Mouse (Mus musculus): ENCODE data around the gene Thegl. TPM values are rescaled to one million over a fixed set of nuclear protein-coding genes. Genes with fewer than 3 reads are reported as not detected.
"Not testable (repeated sequence)": the region's sequence is repeated elsewhere in the genome, so short reads cannot be mapped to it uniquely, and the experiment has no call there.

Gene Thegl
- not detected in 2 replicates for polyA plus RNA-seq (2012; ENCODE audit: insufficient read depth, low replicate concordance)

DNA sequence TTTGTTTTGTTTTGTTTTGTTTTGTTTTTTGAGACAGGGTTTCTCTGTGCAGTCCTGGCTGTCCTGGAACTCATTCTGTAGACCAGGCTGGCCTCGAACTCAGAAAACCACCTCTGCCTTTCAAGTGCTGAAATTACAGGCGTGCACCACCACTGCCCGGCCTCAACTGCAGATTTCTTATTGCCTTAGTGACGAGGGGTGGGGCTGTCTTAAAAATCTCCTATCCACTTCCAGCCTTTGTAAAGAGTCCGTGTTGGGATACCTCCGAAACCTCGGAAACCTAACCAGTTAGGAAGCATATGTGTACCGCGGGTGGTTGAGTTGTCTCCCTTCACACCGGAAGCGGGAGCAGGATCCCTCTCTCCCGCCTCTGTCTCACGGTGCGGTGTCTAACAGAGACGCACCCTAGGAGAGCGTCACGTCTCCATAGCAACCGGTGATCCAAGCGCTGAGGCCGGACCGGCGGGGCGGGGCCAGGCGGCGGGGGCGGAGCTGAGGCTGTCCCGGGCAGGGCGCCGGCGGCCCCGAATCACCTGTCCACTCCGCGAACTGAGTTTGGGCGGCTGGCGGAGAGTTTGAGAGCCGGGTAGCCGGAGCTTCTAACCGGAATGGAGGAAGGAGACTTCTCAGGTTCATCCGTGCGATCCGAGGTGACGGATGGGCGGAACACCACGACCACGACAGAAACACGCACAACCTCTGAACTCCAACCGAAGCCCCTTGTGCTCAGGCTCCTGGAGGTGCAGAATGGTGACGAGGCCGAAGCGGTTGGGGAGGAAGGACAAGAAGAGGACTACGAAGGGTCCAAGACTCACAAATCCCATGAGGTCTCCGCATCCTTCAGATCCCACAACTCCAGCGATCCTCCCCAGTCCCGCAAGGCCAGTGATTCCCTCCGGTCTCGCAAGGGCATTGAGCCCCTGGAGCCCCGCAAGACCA is at the start of gene Thegl:
Gene Thegl, plus strand, starts transcription at position 480 of the 939 bp plus-strand sequence.
- H3K36me3 ChIP-seq (replicated peaks; ENCODE audit: low read length): no peaks in the 10 kb centered on the region
- peaks cover 6% of the 10 kb centered on the region for H3K9me3 ChIP-seq
- TF ChIP-seq GATA1 (IDR thresholded peaks at IDR 0.05; ENCODE audit: borderline replicate concordance, low read length): no peak
- no peak for TF ChIP-seq FLI1 (IDR thresholded peaks at IDR 0.05; ENCODE audit: low read length)
- peak within 1 kb of the TSS; percentile 90 for H3K4me3 ChIP-seq (replicated peaks)
- peaks cover 11% of the 10 kb centered on the region for H3K4me1 ChIP-seq
- H3K27me3 ChIP-seq (replicated peaks): peaks cover 26% of the 10 kb centered on the region

DNA sequence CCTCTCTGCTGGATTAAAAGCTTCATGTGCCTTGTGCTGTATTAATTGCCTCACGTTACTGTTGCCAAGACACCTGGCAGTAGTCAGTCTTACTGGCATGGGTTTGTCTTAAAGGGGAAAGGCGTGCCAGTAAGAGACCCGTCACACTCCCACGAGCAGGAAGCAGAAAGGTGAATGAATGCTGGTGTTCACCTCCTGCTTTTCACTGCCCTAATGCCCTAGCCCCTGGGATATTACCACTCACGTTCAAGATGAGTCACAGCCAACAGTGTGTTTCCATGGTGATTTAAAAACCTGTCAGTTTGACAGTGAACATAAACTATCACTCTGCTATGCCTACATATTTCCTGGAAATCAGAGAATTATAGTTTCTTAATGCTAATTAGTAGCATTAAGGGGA is 46.6 kb upstream of the Thegl start:
- no peaks in the 10 kb centered on the region for H3K27me3 ChIP-seq (replicated peaks)
- no peak overlapping the region for H3K4me3 ChIP-seq (replicated peaks)
- peaks cover 13% of the 10 kb centered on the region for H3K4me1 ChIP-seq
- no peak for TF ChIP-seq GATA1 (IDR thresholded peaks at IDR 0.05; ENCODE audit: borderline replicate concordance, low read length)
- TF ChIP-seq FLI1 (IDR thresholded peaks at IDR 0.05; ENCODE audit: low read length): no peak
- H3K36me3 ChIP-seq (replicated peaks; ENCODE audit: low read length): peaks cover 63% of the 10 kb centered on the region
- H3K9me3 ChIP-seq: no peaks in the 10 kb centered on the region

DNA sequence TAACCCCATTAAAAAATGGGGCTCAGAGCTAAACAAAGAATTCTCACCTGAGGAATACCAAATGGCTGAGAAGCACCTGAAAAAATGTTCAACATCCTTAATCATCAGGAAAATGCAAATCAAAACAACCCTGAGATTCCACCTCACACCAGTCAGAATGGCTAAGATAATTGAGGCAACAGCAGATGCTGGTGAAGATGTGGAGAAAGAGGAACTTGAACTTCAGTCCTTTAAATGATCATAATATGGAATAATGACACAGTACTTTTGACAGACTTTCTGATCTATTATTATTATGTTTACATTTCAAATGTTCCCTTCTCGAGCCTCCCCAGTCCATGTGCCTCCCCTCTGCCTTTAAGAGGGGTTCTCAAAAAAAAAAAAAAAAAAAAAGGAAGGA is 44.7 kb upstream of the Thegl start:
- Histone ChIP-seq H3K4me1 (peaks cover 21% of the 10 kb centered on the region), H3K36me3 (replicated peaks; ENCODE audit: low read length) (peaks cover 45% of the 10 kb centered on the region)
- not testable (repeated sequence) for H3K9me3 ChIP-seq; H3K27me3 ChIP-seq (replicated peaks); H3K4me3 ChIP-seq (replicated peaks)

DNA sequence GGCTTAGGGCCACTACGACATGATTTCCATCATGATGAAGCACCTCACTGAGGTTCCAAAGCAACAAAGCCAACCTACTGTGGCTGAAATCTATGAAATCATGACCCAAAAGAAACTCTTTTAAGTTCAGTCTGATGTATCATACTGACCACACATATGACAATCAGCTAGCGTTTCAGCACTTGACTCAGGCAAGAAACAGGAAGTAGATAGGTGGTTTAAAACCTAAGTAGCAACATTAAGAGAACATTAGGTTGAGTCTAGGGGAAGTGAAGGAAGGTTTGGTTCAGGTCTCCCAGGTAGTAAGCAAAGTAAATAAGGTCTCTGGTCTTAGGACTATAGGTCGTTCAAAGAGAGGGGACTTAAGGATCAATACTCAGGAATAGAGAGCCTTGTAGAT is 42.3 kb upstream of the Thegl start:
- H3K27me3 ChIP-seq (replicated peaks): no peaks in the 10 kb centered on the region
- H3K9me3 ChIP-seq: no peaks in the 10 kb centered on the region
- no peak for TF ChIP-seq GATA1 (IDR thresholded peaks at IDR 0.05; ENCODE audit: borderline replicate concordance, low read length)
- H3K36me3 ChIP-seq (replicated peaks; ENCODE audit: low read length): peaks cover 43% of the 10 kb centered on the region
- peak overlapping the region; percentile 99 for H3K4me3 ChIP-seq (replicated peaks)
- peaks cover 25% of the 10 kb centered on the region for H3K4me1 ChIP-seq

DNA sequence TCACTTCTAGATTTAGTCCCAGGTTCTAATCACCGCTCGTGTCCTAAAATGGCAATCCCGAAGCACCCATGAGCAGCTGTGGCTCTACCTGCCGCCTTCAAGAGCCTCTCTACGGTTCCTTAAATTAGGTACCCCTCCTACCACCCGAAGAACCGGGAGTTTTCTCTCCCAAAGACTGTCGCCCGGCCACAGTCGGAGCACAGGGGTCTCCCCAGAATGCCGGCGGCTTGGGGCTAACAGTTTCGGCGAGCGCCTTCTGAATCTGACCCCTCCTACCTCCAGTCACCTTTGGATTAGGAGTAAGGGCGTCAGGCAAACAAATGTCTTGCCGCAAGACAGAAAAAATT is 41.6 kb upstream of the Thegl start:
- no peaks in the 10 kb centered on the region for H3K27me3 ChIP-seq (replicated peaks)
- peak overlapping the region; percentile 99 for H3K4me3 ChIP-seq (replicated peaks)
- H3K4me1 ChIP-seq: peaks cover 25% of the 10 kb centered on the region
- peaks cover 40% of the 10 kb centered on the region for H3K36me3 ChIP-seq (replicated peaks; ENCODE audit: low read length)
- TF ChIP-seq GATA1 (IDR thresholded peaks at IDR 0.05; ENCODE audit: borderline replicate concordance, low read length) (no peak), FLI1 (IDR thresholded peaks at IDR 0.05; ENCODE audit: low read length) (no peak)
- no peaks in the 10 kb centered on the region for H3K9me3 ChIP-seq

DNA sequence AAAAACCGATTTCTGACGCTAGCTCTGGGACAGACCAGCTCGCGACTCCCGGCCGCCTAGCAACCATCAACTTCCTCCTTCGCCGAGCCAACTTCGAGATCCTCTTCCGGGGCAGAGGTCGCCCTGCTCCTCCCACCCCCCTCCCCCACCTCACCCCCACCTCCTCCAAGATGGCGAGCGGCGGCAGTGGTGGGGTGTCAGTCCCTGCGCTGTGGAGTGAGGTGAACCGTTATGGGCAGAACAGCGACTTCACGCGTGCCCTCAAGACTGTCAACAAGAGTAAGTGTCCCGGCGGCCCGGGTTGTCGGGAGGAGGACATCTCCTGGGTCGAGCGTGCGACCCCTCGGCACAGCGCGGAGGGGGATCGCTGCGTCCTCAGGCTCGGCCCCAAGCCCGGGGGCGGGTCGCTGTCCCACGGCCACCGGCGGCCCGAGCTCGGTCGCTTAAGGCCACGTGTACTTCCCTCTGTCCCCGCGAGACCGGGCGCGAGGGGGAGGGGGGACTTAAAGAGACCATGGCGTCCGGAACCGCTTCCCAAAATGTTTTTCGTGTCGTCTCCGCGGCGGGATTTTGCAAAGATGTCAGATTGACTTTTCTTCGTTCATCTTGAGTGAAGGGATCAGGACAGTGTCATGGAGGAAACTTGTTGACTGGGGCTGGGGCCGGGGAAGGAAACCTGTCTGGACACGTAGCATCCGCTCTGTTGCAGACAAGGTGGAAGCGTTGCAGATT is 41.1 kb upstream of the Thegl start, which contains the start of gene Srp72:
Gene Srp72, plus strand, starts transcription at position 130 of the 732 bp plus-strand sequence.
- H3K4me3 ChIP-seq (replicated peaks): peak within 1 kb of the TSS; percentile 99
- TF ChIP-seq GATA1 (IDR thresholded peaks at IDR 0.05; ENCODE audit: borderline replicate concordance, low read length) (no peak), FLI1 (IDR thresholded peaks at IDR 0.05; ENCODE audit: low read length) (no peak)
- no peaks in the 10 kb centered on the region for H3K9me3 ChIP-seq
- peaks cover 40% of the 10 kb centered on the region for H3K36me3 ChIP-seq (replicated peaks; ENCODE audit: low read length)
- H3K27me3 ChIP-seq (replicated peaks): no peaks in the 10 kb centered on the region
- H3K4me1 ChIP-seq: peaks cover 25% of the 10 kb centered on the region

DNA sequence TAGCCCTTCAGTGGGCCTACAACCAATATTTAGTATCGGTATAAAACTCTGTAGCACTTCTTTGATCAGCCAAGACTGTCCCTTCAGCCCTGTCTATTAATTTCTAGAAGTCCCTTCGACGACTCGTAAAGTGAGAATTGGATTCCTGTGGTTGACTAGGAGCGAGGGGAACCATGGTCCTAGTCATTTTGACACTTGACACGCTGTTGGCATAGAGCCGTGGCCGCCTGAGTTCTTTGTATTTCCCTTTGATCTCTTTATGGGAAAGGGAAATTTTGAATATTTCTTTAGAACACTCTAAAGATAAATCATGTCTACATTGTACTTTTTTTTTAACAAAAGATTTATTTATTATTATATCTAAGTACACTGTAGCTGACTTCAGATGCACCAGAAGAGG is 40.1 kb upstream of the Thegl start:
- Histone ChIP-seq H3K4me3 (replicated peaks) (peak overlapping the region; percentile 99), H3K27me3 (replicated peaks) (no peaks in the 10 kb centered on the region)

DNA sequence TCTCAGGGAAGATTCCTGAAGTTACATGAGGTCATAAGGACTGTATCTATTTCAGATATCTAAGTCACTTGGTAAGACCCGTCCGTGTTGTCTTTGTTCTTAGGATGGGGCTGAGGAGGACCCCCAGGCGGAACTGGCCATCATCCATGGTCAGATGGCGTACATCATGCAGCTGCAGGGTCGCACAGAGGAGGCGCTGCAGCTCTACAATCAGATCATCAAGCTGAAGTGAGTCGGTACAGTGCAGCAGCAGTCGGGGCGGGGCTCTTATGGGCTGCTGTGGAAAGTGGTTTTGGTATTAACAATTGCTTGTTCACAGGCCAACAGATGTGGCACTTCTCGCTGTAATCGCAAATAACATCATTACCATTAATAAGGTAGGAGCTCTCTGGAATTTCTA is 31.8 kb upstream of the Thegl start:
- Histone ChIP-seq H3K9me3 (no peaks in the 10 kb centered on the region), H3K4me3 (replicated peaks) (no peak overlapping the region), H3K36me3 (replicated peaks; ENCODE audit: low read length) (peaks cover 91% of the 10 kb centered on the region), H3K27me3 (replicated peaks) (no peaks in the 10 kb centered on the region), H3K4me1 (no peaks in the 10 kb centered on the region)
- TF ChIP-seq FLI1 (IDR thresholded peaks at IDR 0.05; ENCODE audit: low read length) (no peak), GATA1 (IDR thresholded peaks at IDR 0.05; ENCODE audit: borderline replicate concordance, low read length) (no peak)

More for the DNA sequence above, 40.1 kb upstream of the Thegl start:
- Histone ChIP-seq H3K9me3 (no peaks in the 10 kb centered on the region), H3K36me3 (replicated peaks; ENCODE audit: low read length) (peaks cover 46% of the 10 kb centered on the region), H3K4me1 (peaks cover 25% of the 10 kb centered on the region)
- TF ChIP-seq FLI1 (IDR thresholded peaks at IDR 0.05; ENCODE audit: low read length): no peak
- TF ChIP-seq GATA1 (IDR thresholded peaks at IDR 0.05; ENCODE audit: borderline replicate concordance, low read length): no peak

DNA sequence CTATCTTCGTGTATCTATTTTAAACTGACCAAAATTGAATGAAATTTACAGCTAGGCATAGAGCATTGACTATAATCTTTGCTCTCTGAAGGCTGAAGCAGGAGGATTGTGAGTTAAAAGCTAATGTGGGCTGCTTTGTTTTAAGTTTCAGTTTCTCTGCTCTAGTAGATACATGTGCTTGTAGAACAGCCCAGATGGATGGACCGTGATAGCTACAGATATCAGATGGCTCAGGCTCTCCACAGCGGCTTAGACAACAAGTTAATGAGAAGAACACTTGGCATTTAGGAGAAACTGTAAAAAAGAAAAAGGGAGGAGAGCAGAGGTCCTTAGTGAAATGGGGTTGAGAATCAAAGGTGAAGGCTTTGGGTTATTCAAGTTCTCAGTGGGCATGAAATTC is 25.0 kb upstream of the Thegl start:
- Histone ChIP-seq H3K4me1 (peaks cover 6% of the 10 kb centered on the region; the same call in 1 of the 2 replicates), H3K4me3 (replicated peaks) (no peak overlapping the region), H3K36me3 (replicated peaks; ENCODE audit: low read length) (peaks cover 95% of the 10 kb centered on the region), H3K27me3 (replicated peaks) (no peaks in the 10 kb centered on the region), H3K9me3 (no peaks in the 10 kb centered on the region)
- TF ChIP-seq FLI1 (IDR thresholded peaks at IDR 0.05; ENCODE audit: low read length): no peak
- TF ChIP-seq GATA1 (IDR thresholded peaks at IDR 0.05; ENCODE audit: borderline replicate concordance, low read length): no peak

Data from megakaryocyte, embryonic 14.5 days (primary cell).